Mouse (Mus musculus): ENCODE results near the gene Arpin.

Arpin gene

GRCm38 (mm10) chr7:79934862-79935510, at the start of gene Arpin:
Arpin (minus strand) TSS chr7:79935359.
- no peak for DNase-seq (ENCODE audit: low spot score)

GRCm38 (mm10) chr7:79975316-79975715, 40.2 kb upstream of the Arpin start:
- no peak for DNase-seq (ENCODE audit: low spot score)

DNA sequence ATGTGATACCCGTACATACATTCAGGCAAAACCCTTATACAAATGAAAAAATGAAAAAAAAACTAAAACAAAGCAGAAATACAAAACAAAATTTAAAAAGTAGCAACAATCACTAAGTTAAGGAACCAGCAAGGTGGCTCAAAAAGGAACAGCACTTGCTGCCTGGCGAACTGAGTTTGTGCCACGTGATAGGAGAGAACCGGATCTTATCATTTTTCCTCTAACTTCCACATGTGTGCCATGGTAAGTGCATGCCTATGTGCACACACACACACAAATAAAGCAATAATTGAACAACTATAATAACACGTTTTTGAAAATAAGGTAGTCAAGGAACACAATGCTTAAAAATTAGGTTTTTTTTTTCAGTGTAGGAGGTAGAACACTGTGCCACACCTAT, 37.0 kb upstream of the Arpin start:
- DNase-seq (ENCODE audit: low spot score) = no peak

- DNase-seq (ENCODE audit: low spot score) = no peak
Observed at GRCm38 (mm10) chr7:79970336-79970735, 35.2 kb upstream of the Arpin start.

DNA sequence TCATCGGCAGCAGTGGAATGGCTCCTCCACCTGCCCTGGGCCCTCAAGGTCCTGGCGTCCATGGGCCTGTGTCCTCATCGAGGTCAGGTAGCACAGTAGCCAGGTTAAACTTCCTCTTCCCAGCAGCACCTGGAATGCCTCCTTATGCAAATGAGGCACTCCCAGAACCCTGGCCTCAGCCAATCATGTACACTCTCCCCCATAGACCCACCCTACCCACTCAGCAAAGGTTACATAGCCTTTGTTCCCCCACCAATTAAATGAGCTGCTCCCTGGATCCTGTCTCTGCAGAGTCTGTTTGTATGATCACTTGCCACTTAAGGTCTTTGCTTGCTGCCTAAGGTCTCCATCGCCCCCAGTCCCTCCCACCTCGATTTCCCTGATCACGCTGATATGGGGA, 33.2 kb upstream of the Arpin start:
- DNase-seq (ENCODE audit: low spot score) = no peak

- DNase-seq (ENCODE audit: low spot score) = no peak
Observed at GRCm38 (mm10) chr7:79961600-79961999, 26.4 kb upstream of the Arpin start.

DNA sequence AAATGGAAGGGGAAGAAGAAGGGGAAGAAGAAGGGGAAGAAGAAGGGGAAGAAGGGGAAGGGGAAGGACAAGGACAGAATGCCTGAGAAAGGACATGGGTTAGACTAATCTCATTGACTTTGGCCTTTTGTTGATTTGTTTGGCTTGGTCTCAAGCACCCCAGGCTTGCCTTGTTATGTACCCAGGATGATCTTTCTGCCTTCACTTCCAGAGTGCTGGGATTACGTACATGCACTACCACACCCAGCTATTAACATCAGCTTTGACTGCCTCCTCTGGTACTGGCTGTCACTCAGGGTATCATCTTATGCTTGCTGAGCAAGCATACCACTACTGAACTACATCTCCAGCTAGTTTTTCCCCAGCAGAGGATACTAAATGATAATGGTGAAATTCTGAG, 21.0 kb upstream of the Arpin start:
- no peak for DNase-seq (ENCODE audit: low spot score)

GRCm38 (mm10) chr7:79954890-79955289, 19.7 kb upstream of the Arpin start:
- DNase-seq (ENCODE audit: low spot score) = no peak

DNA sequence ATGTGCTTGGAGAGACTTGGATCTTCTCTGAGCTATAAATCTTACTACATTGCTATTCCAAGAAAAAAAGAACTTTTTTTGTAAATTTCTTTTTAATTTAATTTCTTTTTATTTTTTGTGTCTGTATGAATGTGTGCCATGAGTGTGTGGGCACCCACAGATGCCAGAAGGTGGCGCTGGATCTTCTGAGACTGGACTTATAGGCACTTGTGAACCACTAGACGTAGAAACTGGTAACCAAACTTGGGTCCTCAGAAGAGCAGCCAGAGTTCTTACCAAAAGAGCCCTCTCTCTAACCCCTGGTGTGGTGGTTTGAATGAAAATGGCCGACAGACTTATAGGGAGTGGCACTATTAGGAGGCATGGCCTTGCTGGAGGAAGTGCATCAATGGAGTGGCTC, 15.9 kb upstream of the Arpin start:
- no peak for DNase-seq (ENCODE audit: low spot score)

GRCm38 (mm10) chr7:79950236-79950635, 15.1 kb upstream of the Arpin start:
- no peak for DNase-seq (ENCODE audit: low spot score)

GRCm38 (mm10) chr7:79935511-79936205, 499 bp upstream of the Arpin start:
- DNase-seq (ENCODE audit: low spot score) = no peak

DNA sequence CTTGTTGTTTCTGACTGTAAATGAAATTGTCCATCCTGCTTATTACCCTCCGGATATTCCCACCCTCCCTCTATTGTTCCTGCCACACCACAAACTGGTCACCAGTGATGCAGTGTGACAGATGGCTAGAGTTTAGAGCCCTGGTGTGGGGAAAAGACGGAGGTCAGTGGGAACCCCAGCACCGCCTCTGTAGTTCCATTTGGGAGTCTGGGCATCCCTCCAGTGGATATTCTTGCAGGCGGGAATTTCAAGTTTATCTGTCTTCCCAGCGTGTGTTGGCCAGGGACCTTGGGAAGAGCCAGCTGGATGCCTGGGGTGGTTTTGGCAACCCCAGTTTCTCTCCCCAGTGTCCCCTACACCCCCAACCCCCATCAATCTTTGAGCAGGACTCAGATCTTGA, 698 bp downstream of the Arpin start:
- no peak for DNase-seq (ENCODE audit: low spot score)

GRCm38 (mm10) chr7:79928516-79929052, 6.6 kb downstream of the Arpin start:
- DNase-seq (ENCODE audit: low spot score) = no peak

DNA sequence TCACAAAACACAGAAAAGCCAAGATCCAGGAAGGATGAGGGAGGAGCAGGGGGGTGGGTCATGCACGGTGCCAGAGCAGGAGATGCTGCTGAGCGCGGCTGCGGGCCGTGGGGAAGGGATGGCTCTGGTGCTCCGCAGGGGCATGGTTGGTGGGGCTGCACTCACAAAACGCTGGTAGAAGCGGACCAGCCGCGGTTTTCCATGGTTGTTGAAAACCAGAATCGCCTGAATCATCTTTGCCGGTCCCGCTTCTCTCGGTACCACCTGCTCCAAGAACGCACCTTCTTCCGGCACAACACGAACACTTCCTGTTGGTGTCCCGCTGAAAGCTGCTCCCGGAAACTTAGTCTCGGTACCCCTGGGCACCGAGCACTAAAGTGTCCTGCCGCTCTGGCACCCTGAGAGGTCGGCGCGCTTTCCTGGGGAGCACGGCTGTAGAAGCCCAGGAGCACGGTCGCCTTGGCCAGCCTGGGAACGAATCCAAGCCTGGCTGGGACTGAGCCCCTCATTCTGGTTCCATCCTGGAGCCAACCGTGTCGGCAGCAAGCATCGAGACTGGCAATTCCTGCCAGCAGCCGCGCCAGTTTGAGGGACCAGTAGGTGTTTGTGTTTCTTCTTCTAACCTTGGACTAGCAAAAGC, 14.7 kb downstream of the Arpin start, which contains the start of gene Ap3s2:
TSS of gene Ap3s2 (minus strand) at position 306 of the 640 bp plus-strand sequence.
- peak; percentile 86 for DNase-seq (ENCODE audit: low spot score)

GRCm38 (mm10) chr7:79914556-79914955, 20.6 kb downstream of the Arpin start:
- DNase-seq (ENCODE audit: low spot score) = no peak

- DNase-seq (ENCODE audit: low spot score) = no peak
Observed at GRCm38 (mm10) chr7:79907356-79907755, 27.8 kb downstream of the Arpin start.

DNA sequence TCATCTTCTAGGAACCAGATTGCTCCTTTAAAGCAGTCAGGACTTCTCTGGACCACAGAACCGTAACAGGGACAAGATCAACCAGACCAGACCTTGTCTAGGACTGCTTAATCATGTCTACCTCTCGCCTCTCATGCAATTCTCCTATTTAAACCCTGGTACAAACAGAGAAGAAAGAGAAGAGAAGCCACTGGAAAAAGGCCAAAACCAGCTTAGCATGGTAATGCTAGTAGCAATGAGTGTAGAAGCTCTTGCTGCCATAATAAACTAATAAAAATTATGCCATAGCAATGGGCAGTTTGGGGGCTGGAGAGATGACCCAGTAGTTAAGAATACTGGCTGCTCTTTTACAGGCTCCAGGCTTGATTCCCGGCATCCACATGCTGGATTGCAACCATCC, 28.2 kb downstream of the Arpin start:
- DNase-seq (ENCODE audit: low spot score) = no peak

DNA sequence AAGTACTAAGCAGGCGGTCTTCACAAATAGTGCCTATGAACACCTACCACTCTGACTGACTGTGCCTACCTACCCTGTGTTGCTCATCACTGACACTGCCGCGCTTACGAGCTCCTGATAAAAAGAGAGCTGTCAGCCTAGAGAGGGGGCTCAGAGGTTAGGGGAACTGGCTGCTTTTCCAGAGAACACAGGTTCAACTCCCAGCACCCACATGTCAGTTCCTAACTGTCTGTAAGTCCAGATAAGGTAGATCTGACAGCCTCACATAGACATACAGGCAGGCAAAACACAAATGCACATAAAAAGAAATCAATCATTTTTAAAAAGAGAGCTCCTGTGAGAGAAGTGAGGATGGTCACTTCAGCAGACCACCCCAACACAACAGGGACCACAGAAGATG, 30.0 kb downstream of the Arpin start:
- DNase-seq (ENCODE audit: low spot score) = no peak

- DNase-seq (ENCODE audit: low spot score) = no peak
Observed at GRCm38 (mm10) chr7:79903160-79903792, 31.9 kb downstream of the Arpin start.

DNA sequence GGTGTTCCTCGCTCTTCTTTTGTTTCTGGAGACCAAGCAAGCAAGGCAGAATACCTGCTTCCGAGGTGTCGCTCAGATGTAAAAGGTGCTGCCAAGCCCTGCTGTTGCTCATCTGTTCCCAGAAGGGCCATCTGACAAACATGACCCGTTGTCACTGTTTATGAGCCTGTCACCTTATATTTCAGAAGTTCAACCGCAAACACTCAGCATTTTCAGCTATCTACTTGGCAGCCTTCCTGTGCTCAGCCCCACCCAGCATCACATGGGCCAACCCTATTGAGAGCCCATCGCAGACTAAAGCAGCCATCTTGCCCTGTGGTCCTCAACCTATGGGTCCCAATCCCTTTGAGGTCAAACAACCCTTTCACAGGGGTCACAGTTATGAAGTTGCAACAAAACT, 34.4 kb downstream of the Arpin start:
- DNase-seq (ENCODE audit: low spot score) = no peak

- no peak for DNase-seq (ENCODE audit: low spot score)
Observed at GRCm38 (mm10) chr7:79895225-79895624, 39.9 kb downstream of the Arpin start.

- no peak for DNase-seq (ENCODE audit: low spot score)
Observed at GRCm38 (mm10) chr7:79894790-79895189, 40.4 kb downstream of the Arpin start.
